Mouse (Mus musculus) cerebellum, postnatal 10 days (tissue): ENCODE measurements around the gene Rpl35a.
"Not testable (repeated sequence)": the region's sequence is repeated elsewhere in the genome, so short reads cannot be mapped to it uniquely, and the experiment has no call there.

Experiments used
- DNase-seq, 2 experiments: peaks; one replicate each; pipeline ENCODE4 v3.0.0; 2021; ENCODE audit warnings: mixed read lengths in 2 of 2

The Rpl35a gene

GRCm38 (mm10) chr16:33056786-33057185 lies 533 bp downstream of the Rpl35a start:
- DNase-seq: peak in 1 of 2 experiments; percentile 53

GRCm38 (mm10) chr16:33058033-33058432 lies 1.8 kb downstream of the Rpl35a start:
- no peak for DNase-seq

- DNase-seq: not testable (repeated sequence)
Observed at GRCm38 (mm10) chr16:33058656-33059055, 2.4 kb downstream of the Rpl35a start.

- no peak for DNase-seq
Observed at GRCm38 (mm10) chr16:33059471-33059870, 3.2 kb downstream of the Rpl35a start.

GRCm38 (mm10) chr16:33060926-33061325 lies 4.7 kb downstream of the Rpl35a start:
- no peak for DNase-seq

- no peak for DNase-seq
Observed at GRCm38 (mm10) chr16:33061400-33061799, 5.1 kb downstream of the Rpl35a start.

GRCm38 (mm10) chr16:33062024-33062681 lies 5.9 kb downstream of the Rpl35a start, which contains the start of gene Lmln:
Lmln (plus strand) TSS chr16:33062521.
- DNase-seq: peak; percentile 95 to 97

GRCm38 (mm10) chr16:33062682-33063131 lies 6.5 kb downstream of the Rpl35a start:
- no peak for DNase-seq

GRCm38 (mm10) chr16:33063267-33063666 lies 7.0 kb downstream of the Rpl35a start:
- peak in 1 of 2 experiments; percentile 19 for DNase-seq

GRCm38 (mm10) chr16:33064636-33065035 lies 8.4 kb downstream of the Rpl35a start:
- peak in 1 of 2 experiments; percentile 12 for DNase-seq

GRCm38 (mm10) chr16:33070928-33071327 lies 14.7 kb downstream of the Rpl35a start:
- no peak for DNase-seq

- no peak for DNase-seq
Observed at GRCm38 (mm10) chr16:33072871-33073557, 16.8 kb downstream of the Rpl35a start.

GRCm38 (mm10) chr16:33074967-33075366 lies 18.7 kb downstream of the Rpl35a start:
- DNase-seq: no peak

GRCm38 (mm10) chr16:33076078-33076477 lies 19.8 kb downstream of the Rpl35a start:
- DNase-seq: no peak

GRCm38 (mm10) chr16:33077069-33077627 lies 20.9 kb downstream of the Rpl35a start:
- no peak for DNase-seq

GRCm38 (mm10) chr16:33080063-33080462 lies 23.8 kb downstream of the Rpl35a start:
- DNase-seq: no peak

GRCm38 (mm10) chr16:33082951-33083350 lies 26.7 kb downstream of the Rpl35a start:
- no peak for DNase-seq

GRCm38 (mm10) chr16:33083996-33084395 lies 27.7 kb downstream of the Rpl35a start:
- DNase-seq: no peak

- no peak for DNase-seq
Observed at GRCm38 (mm10) chr16:33085666-33086065, 29.4 kb downstream of the Rpl35a start.
